Mouse (Mus musculus) liver, embryonic 12.5 days (tissue): ENCODE data around the gene Rnft2. TPM values are rescaled to one million over a fixed set of nuclear protein-coding genes. Genes with fewer than 3 reads are reported as not detected.

Experiments
- ATAC-seq: fragments of 200-750 bp; cut with Nextera tagmentation; 2 replicates; pipeline ENCODE4 v1.8.0; 2017; ENCODE audit warnings: moderate number of reproducible peaks, mild to moderate bottlenecking, moderate library complexity
- H3K27ac ChIP-seq: fragments of 300-500 bp; sonication (generic); 2 replicates; pipeline ENCODE4 v1.5.1; 2016; ENCODE audit warnings: mild to moderate bottlenecking
- H3K27me3 ChIP-seq: fragments of 300-500 bp; sonication (generic); replicated peaks from 2 replicates; pipeline ENCODE4 v1.6.1; 2016; ENCODE audit warnings: mild to moderate bottlenecking, moderate library complexity
- H3K36me3 ChIP-seq: fragments of 300-500 bp; sonication (generic); 2 replicates; pipeline ENCODE4 v1.6.1; 2016; ENCODE audit warnings: mild to moderate bottlenecking, moderate library complexity
- H3K4me1 ChIP-seq: fragments of 300-500 bp; sonication (generic); 2 replicates; pipeline ENCODE4 v1.6.1; 2016
- H3K4me2 ChIP-seq: fragments of 300-500 bp; sonication (generic); 2 replicates; pipeline ENCODE4 v1.6.1; 2016; ENCODE audit warnings: mild to moderate bottlenecking, moderate library complexity
- H3K4me3 ChIP-seq: fragments of 300-500 bp; sonication (generic); 2 replicates; pipeline ENCODE4 v1.5.1; 2016; ENCODE audit warnings: mild to moderate bottlenecking, moderate library complexity
- H3K9ac ChIP-seq: fragments of 300-500 bp; sonication (generic); 2 replicates; pipeline ENCODE4 v1.6.1; 2016; ENCODE audit warnings: mild to moderate bottlenecking, moderate library complexity
- H3K9me3 ChIP-seq: fragments of 300-500 bp; sonication (generic); replicated peaks from 2 replicates; pipeline ENCODE4 v1.6.1; 2016; ENCODE audit warnings: mild to moderate bottlenecking, moderate library complexity
- WGBS: fragments of 180-500 bp; shearing (Covaris S2); methylation state at CpG from one replicate; pipeline ENCODE4 v1.1.7; 2016; ENCODE audit not compliant: insufficient replicate concordance; 5-methylcytosine and 5-hydroxymethylcytosine counted together
- polyA plus RNA-seq: library from polyadenylated mRNA; unstranded; fragments of >200 nt; fragmentation: Nextera tagmentation; extraction: Ambion mirVana; gene quantifications from 2 replicates; pipeline ENCODE4 v1.2.1, GENCODE M21; 2016

The Rnft2 gene
- polyA plus RNA-seq, 1 experiment from 2014 or later = 0.52 TPM

DNA sequence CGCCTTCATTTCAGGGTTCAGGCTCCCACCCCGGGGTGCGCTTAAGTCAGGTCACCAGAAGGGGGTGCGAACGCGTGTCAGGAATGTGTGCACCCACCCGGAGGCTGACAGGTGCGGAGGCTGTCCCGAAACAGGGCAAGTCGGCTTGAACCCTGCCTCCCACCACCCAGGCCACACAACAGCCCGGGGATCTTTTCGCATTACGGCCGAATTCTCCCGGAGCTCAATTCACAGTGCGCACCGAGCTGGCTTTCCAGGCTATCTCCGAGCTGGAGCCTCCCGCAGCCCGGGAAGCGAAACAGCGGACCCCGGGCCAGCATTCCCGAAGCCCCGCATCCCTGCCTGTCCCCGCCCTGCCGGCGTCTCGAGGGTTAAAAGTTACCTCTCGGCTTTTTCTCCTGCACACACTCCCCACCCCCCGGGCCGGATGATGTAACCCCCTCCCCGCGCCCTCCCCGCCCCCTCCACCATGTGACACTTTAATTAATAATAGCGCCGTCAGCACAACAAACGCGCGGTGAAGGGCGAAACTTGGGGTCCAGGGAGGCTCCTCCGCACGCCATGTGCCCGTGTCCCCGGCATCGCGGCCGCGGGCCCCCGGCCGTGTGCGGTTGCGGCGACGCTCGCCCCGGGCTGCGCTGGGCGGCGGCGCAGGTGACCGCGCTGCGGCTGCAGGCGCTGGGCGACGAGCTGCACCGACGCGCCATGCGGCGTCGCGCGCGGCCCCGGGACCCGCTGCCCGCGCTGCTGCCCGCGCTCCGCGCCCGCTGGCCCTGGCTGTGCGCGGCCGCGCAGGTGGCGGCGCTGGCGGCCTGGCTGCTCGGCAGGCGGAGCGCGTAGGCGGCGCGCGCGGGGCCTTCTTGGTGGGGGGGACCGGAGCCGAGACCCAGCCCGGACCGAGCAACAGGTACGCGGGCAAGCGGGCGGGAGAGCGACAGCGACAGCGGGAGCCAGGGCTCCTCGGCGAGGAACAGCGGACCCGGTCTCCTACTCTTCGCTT, 75.4 kb downstream of the Rnft2 start:
- Histone ChIP-seq H3K4me3 (peak overlapping the region; percentile 46), H3K36me3 (no peaks in the 10 kb centered on the region), H3K9ac (no peak overlapping the region), H3K27me3 (peaks cover 99% of the 10 kb centered on the region), H3K4me2 (peak overlapping the region; percentile 66), H3K9me3 (no peaks in the 10 kb centered on the region), H3K4me1 (peaks cover 11% of the 10 kb centered on the region; the same call in 1 of the 2 replicates), H3K27ac (no peak overlapping the region)
- WGBS = 2% methylated on average over 117 of the region's 117 CpGs
- no peak for ATAC-seq

DNA sequence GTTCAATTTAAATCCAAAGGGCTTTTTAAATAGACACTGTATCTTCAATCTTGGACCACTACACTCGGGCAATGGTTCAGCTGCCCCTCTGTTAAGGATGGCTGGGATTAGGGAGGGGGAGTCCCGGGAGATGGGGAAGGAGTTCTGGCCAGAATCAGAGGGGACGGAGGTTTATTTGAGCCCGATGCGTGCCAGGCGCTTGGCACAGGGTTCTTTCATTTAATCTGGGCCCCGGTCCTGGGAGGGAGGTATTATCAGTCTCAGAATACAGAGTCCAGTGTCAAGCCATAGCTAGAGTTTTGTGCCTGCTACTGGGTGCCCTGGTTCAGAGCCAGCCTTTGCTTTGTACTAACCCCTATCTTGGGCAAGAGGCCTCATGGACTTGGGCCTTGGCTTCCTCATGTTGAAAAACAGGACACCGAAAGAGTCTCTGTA, 77.3 kb downstream of the Rnft2 start:
- no peak for ATAC-seq

GRCm38 (mm10) chr5:118165462-118165861, 79.5 kb downstream of the Rnft2 start:
- no peak overlapping the region for H3K27ac ChIP-seq
- no peaks in the 10 kb centered on the region for H3K36me3 ChIP-seq
- H3K9ac ChIP-seq = no peak overlapping the region
- ATAC-seq = no peak
- no peaks in the 10 kb centered on the region for H3K9me3 ChIP-seq
- no peaks in the 10 kb centered on the region for H3K4me1 ChIP-seq
- H3K4me2 ChIP-seq = no peak overlapping the region
- no peak overlapping the region for H3K4me3 ChIP-seq
- peaks cover 99% of the 10 kb centered on the region for H3K27me3 ChIP-seq

More for the DNA sequence above, 77.3 kb downstream of the Rnft2 start:
- H3K9me3 ChIP-seq = no peaks in the 10 kb centered on the region
- no peak overlapping the region for H3K9ac ChIP-seq
- H3K27ac ChIP-seq = no peak overlapping the region
- no peak overlapping the region for H3K4me3 ChIP-seq
- WGBS = 63% methylated on average over 8 of the region's 8 CpGs
- peaks cover 99% of the 10 kb centered on the region for H3K27me3 ChIP-seq
- H3K4me1 ChIP-seq = peaks cover 11% of the 10 kb centered on the region; the same call in 1 of the 2 replicates
- H3K36me3 ChIP-seq = no peaks in the 10 kb centered on the region
- no peak overlapping the region for H3K4me2 ChIP-seq

GRCm38 (mm10) chr5:118164581-118164980, 80.3 kb downstream of the Rnft2 start, which contains the start of gene Hrk:
Gene Hrk, plus strand, starts transcription at chr5:118164648.
- no peak within 1 kb of the TSS for H3K9ac ChIP-seq
- no peaks in the 10 kb centered on the region for H3K4me1 ChIP-seq
- peaks cover 99% of the 10 kb centered on the region for H3K27me3 ChIP-seq
- H3K27ac ChIP-seq = no peak within 1 kb of the TSS
- no peaks in the 10 kb centered on the region for H3K36me3 ChIP-seq
- no peaks in the 10 kb centered on the region for H3K9me3 ChIP-seq
- no peak within 1 kb of the TSS for H3K4me3 ChIP-seq
- WGBS = 47% methylated on average over 12 of the region's 12 CpGs
- ATAC-seq = no peak
- H3K4me2 ChIP-seq = no peak within 1 kb of the TSS

DNA sequence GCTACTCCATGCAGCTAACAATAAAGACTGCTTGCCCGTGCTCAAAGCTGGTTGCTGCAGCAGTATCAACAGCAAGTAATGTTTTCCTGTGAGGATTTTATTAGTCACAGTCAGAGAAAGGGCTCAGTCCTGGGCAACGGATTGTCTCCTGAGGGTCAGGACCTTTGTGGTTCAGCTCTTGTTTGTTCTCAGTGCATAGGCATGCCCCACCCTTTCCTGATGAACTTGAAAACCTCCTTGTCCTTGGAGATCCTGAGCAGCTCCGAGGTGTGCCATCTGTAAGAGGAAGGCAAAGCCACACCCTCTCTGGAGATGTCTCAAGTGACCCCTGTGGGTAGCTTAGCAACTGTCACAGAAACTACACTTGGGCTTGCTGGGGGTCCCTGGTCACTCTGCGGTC, 84.2 kb downstream of the Rnft2 start:
- H3K4me1 ChIP-seq = peaks cover 16% of the 10 kb centered on the region
- no peak overlapping the region for H3K4me3 ChIP-seq
- no peaks in the 10 kb centered on the region for H3K9me3 ChIP-seq
- WGBS = 31% methylated on average over 4 of the region's 4 CpGs
- H3K36me3 ChIP-seq = no peaks in the 10 kb centered on the region
- no peak overlapping the region for H3K4me2 ChIP-seq
- no peak overlapping the region for H3K27ac ChIP-seq
- no peak for ATAC-seq
- peaks cover 60% of the 10 kb centered on the region for H3K27me3 ChIP-seq
- no peak overlapping the region for H3K9ac ChIP-seq

DNA sequence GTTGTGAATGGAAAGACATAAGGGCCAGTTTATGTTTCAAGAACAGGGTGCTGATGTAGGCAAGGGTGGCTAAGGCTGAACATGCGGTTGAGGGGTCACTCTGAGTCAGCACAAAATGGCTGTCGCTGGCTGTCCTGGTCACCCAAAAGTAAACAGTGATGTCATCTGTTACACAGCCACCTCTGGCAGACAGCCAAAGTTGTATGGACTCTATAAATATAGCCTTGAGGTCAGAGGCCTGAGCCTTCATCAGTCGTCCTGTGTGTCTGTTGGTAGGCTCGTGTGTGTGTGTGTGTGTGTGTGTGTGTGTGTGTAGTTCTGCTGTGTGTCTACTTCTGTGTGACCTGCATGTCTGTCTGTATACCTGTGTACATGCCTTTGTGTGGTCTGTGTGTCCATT, 87.9 kb downstream of the Rnft2 start:
- Histone ChIP-seq H3K9ac (no peak overlapping the region), H3K4me1 (peaks cover 38% of the 10 kb centered on the region), H3K4me3 (no peak overlapping the region), H3K36me3 (peaks cover 6% of the 10 kb centered on the region), H3K27me3 (peaks cover 24% of the 10 kb centered on the region), H3K27ac (no peak overlapping the region), H3K9me3 (no peaks in the 10 kb centered on the region), H3K4me2 (no peak overlapping the region)
- ATAC-seq = peak; percentile 47; the same call in 1 of the 2 replicates
- WGBS = 50% methylated on average over 4 of the region's 4 CpGs

GRCm38 (mm10) chr5:118155565-118155947, 89.4 kb downstream of the Rnft2 start:
- Histone ChIP-seq H3K4me3 (peak overlapping the region; percentile 96), H3K9ac (peak overlapping the region; percentile 95), H3K27me3 (peaks cover 10% of the 10 kb centered on the region), H3K27ac (no peak overlapping the region), H3K4me1 (peaks cover 38% of the 10 kb centered on the region), H3K4me2 (peak overlapping the region; percentile 81), H3K36me3 (peaks cover 16% of the 10 kb centered on the region), H3K9me3 (no peaks in the 10 kb centered on the region)
- ATAC-seq = no peak
- 20% methylated on average over 9 of the region's 9 CpGs for WGBS

GRCm38 (mm10) chr5:118154839-118155564, 89.9 kb downstream of the Rnft2 start, which contains the start of gene Fbxw8:
Gene Fbxw8, minus strand, starts transcription at chr5:118155464.
- Histone ChIP-seq H3K27me3 (peaks cover 4% of the 10 kb centered on the region), H3K9me3 (no peaks in the 10 kb centered on the region), H3K4me3 (peak within 1 kb of the TSS; percentile 96), H3K4me1 (peaks cover 38% of the 10 kb centered on the region), H3K4me2 (peak within 1 kb of the TSS; percentile 81), H3K9ac (peak within 1 kb of the TSS; percentile 95), H3K36me3 (peaks cover 22% of the 10 kb centered on the region), H3K27ac (peak within 1 kb of the TSS; percentile 72)
- ATAC-seq = peak; percentile 80
- under 1% methylated on average over 66 of the region's 67 CpGs for WGBS

DNA sequence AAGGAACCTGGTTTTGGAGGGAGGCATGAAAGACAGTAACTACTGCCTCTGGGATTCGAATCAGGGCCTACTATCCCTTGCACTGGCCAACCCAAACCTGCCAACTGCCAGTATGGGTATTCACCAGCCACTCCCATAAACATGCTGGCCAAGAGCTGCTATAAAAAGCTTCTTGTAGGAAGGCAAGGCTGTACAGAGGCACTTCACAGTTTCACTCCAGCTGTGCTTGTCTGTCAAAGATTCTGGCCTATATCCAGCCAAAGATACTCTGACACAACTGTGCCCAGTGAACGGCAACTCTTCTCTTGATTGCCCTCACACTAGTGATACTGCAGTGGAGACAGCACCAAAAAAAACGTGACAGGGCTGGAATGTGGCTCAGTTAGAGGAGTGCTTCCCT, 95.2 kb downstream of the Rnft2 start:
- ATAC-seq = no peak
- Histone ChIP-seq H3K9ac (no peak overlapping the region), H3K4me3 (no peak overlapping the region), H3K27me3 (no peaks in the 10 kb centered on the region), H3K9me3 (no peaks in the 10 kb centered on the region), H3K4me1 (peaks cover 23% of the 10 kb centered on the region), H3K36me3 (peaks cover 45% of the 10 kb centered on the region), H3K27ac (no peak overlapping the region), H3K4me2 (no peak overlapping the region)
- WGBS = 55% methylated on average over 3 of the region's 3 CpGs

GRCm38 (mm10) chr5:118147264-118147663, 97.7 kb downstream of the Rnft2 start:
- no peak for ATAC-seq
- no peaks in the 10 kb centered on the region for H3K9me3 ChIP-seq
- H3K27ac ChIP-seq = no peak overlapping the region
- H3K27me3 ChIP-seq = no peaks in the 10 kb centered on the region
- no peak overlapping the region for H3K4me3 ChIP-seq
- H3K4me1 ChIP-seq = peaks cover 10% of the 10 kb centered on the region
- H3K36me3 ChIP-seq = peaks cover 49% of the 10 kb centered on the region
- H3K4me2 ChIP-seq = no peak overlapping the region
- WGBS = 78% methylated on average over 10 of the region's 10 CpGs
- H3K9ac ChIP-seq = no peak overlapping the region

- Histone ChIP-seq H3K9ac (no peak overlapping the region), H3K9me3 (no peaks in the 10 kb centered on the region), H3K36me3 (peaks cover 51% of the 10 kb centered on the region), H3K4me3 (no peak overlapping the region), H3K27ac (no peak overlapping the region), H3K27me3 (no peaks in the 10 kb centered on the region), H3K4me2 (no peak overlapping the region), H3K4me1 (peaks cover 10% of the 10 kb centered on the region)
- WGBS = 74% methylated on average over 15 of the region's 15 CpGs
- ATAC-seq = no peak
Observed at GRCm38 (mm10) chr5:118145999-118146679, 98.8 kb downstream of the Rnft2 start.
